Comparison of ENCODE assay signal across 20 mouse cellular contexts in genomic region chr19:44753361-44753760, GRCm38 (mm10). TPM values are rescaled to one million over a fixed set of nuclear protein-coding genes. Genes with fewer than 3 reads are reported as not detected.
DNase-seq lines count a peak whose midpoint lies in the region; ATAC-seq and TF ChIP-seq lines count a peak whose summit lies in the region.
"Had no signal": no experiment of that assay in that cellular context is flagged by ENCODE, and none has a peak within 500 bp of the region (broad histone marks: within the 10 kb centered on the region; RNA-seq: fewer than 3 reads in every experiment).

No protein-coding gene starts in this region.

- DNase-seq in embryo, embryonic 10.5 days (ENCODE audit: low spot score) = peak; percentile 39
- no peak for DNase-seq in embryo, embryonic 10 days (ENCODE audit: low spot score)
- DNase-seq in embryo, embryonic 11 days = peak; percentile 28
- DNase-seq in kidney, adult 9 months = peak; percentile 53
- DNase-seq in neural tube, embryonic 11.5 days (ENCODE audit: low spot score) = peak; percentile 35
- DNase-seq in left cerebral cortex, adult 18-20 months (ENCODE audit: low spot score in 2 of 2) = no peak
- no peak for DNase-seq in liver, postnatal 0 days
- DNase-seq: cerebellum, postnatal 36 days; heart, adult 11 months; lung, postnatal 10 days; right cerebral cortex, postnatal 4 days; thymus, adult 18-20 months had no signal

- H3K27ac ChIP-seq in neural tube, embryonic 11.5 days (ENCODE audit: low read depth, low read length) = peak overlapping the region; percentile 56; the same call in 1 of the 2 replicates
- H3K27ac ChIP-seq in liver, postnatal 0 days (ENCODE audit: low read depth) = no peak overlapping the region
- H3K27ac ChIP-seq: forebrain, embryonic 13.5 days; liver, embryonic 14.5 days had no signal

- ATAC-seq in neural tube, embryonic 11.5 days (ENCODE audit: insufficient read depth, low FRiP score, low TSS enrichment) = no peak
- ATAC-seq in erythroid progenitor cell, adult 5-6 weeks (replicated peaks; ENCODE audit: low FRiP score, poor library complexity, severe bottlenecking) = no peak
- no peak for ATAC-seq in liver, postnatal 0 days
- ATAC-seq: forebrain, embryonic 13.5 days; Patski had no signal

- peaks cover 17% of the 10 kb centered on the region for H3K4me1 ChIP-seq in neural tube, embryonic 11.5 days (ENCODE audit: control insufficient read depth, insufficient read depth, low read length)
- peaks cover 9% of the 10 kb centered on the region for H3K4me1 ChIP-seq in liver, postnatal 0 days (ENCODE audit: insufficient read depth)

- peak overlapping the region; percentile 6; the same call in 1 of the 2 replicates for H3K4me3 ChIP-seq in neural tube, embryonic 11.5 days (ENCODE audit: low read depth, low read length)
- no peak overlapping the region for H3K4me3 ChIP-seq in liver, postnatal 0 days (ENCODE audit: low read depth, low read length)
- H3K4me3 ChIP-seq: forebrain, embryonic 13.5 days; myocyte had no signal

- H3K27me3 ChIP-seq in neural tube, embryonic 11.5 days (ENCODE audit: control insufficient read depth, insufficient read depth, low read length) = peaks cover 97% of the 10 kb centered on the region
- peaks cover 100% of the 10 kb centered on the region for H3K27me3 ChIP-seq in liver, postnatal 0 days (ENCODE audit: insufficient read depth, low read length)
- H3K27me3 ChIP-seq: Patski had no signal

- TF ChIP-seq EP300 in liver, postnatal 0 days (IDR thresholded peaks at IDR 0.05; ENCODE audit: low read depth) = no peak

- H3K36me3 ChIP-seq in neural tube, embryonic 11.5 days (ENCODE audit: control insufficient read depth, insufficient read depth, low read length) = no peaks in the 10 kb centered on the region
- no peaks in the 10 kb centered on the region for H3K36me3 ChIP-seq in liver, postnatal 0 days (replicated peaks; ENCODE audit: insufficient read depth, low read length)

- no peak overlapping the region for H3K9ac ChIP-seq in neural tube, embryonic 11.5 days (ENCODE audit: low read length)
- no peak overlapping the region for H3K9ac ChIP-seq in liver, postnatal 0 days (replicated peaks)
- H3K9ac ChIP-seq: forebrain, embryonic 13.5 days; liver, embryonic 14.5 days had no signal

- 0 out of 2 replicates have a peak overlapping the region, but pooled peaks have one; percentile 4 for H3K4me2 ChIP-seq in neural tube, embryonic 11.5 days (ENCODE audit: low read depth)
- H3K4me2 ChIP-seq in liver, postnatal 0 days (ENCODE audit: low read depth, low read length) = no peak overlapping the region
- H3K4me2 ChIP-seq: forebrain, embryonic 13.5 days had no signal

- WGBS in neural tube, embryonic 11.5 days = 2% methylated on average over 14 of the region's 14 CpGs
- WGBS in liver, postnatal 0 days (ENCODE audit: insufficient replicate concordance) = 7% methylated on average over 14 of the region's 14 CpGs

- no peak for TF ChIP-seq CTCF in liver, postnatal 0 days (IDR thresholded peaks at IDR 0.05; ENCODE audit: low read depth)

- H3K9me3 ChIP-seq in neural tube, embryonic 11.5 days (ENCODE audit: control insufficient read depth, low read length) = no peaks in the 10 kb centered on the region
- no peaks in the 10 kb centered on the region for H3K9me3 ChIP-seq in liver, postnatal 0 days (ENCODE audit: low read length)
- H3K9me3 ChIP-seq: forebrain, embryonic 13.5 days had no signal

RNA-seq across cellular contexts. Expression of gene Pax2, which starts 2.5 kb away (rescaled TPM):
- 7.4 and 8.0 TPM in 2 replicates for polyA plus RNA-seq in neural tube, embryonic 11.5 days (2014; fragmentation: Nextera tagmentation; extraction: Ambion mirVana)
- total RNA-seq in left cerebral cortex, adult 18-20 months (2021) = under 1 TPM; 0.23 to 0.42 TPM
- total RNA-seq in erythroid progenitor cell, adult 5-6 weeks (2015; ENCODE audit: low replicate concordance) = not detected in 2 replicates
- total RNA-seq in erythroid progenitor cell, adult 5-6 weeks (2017; ENCODE audit: low replicate concordance) = not detected in 2 replicates
- polyA plus RNA-seq in liver, postnatal 0 days (2015; fragmentation: Nextera tagmentation; extraction: Ambion mirVana) = not detected in 2 replicates
- total RNA-seq: CH12.LX; gastrocnemius, adult 18-20 months had no signal
- polyA plus RNA-seq: heart, embryonic 14.5 days; liver, embryonic 14.5 days; myocyte had no signal

Comparison
In these comparisons a context has a peak if more than half of its experiments do, and no peak if none do; other contexts are left out.
1. DNase-seq: peak in embryo, embryonic 10.5 days (single experiment), embryo, embryonic 11 days (single experiment), kidney, adult 9 months (single experiment) and neural tube, embryonic 11.5 days (single experiment); none in embryo, embryonic 10 days (single experiment), left cerebral cortex, adult 18-20 months (0 of 2) and liver, postnatal 0 days (single experiment).